Mouse (Mus musculus): ENCODE measurements around the gene Lims1. TPM values are rescaled to one million over a fixed set of nuclear protein-coding genes. Genes with fewer than 3 reads are reported as not detected.
"Not testable (repeated sequence)": the region's sequence is repeated elsewhere in the genome, so short reads cannot be mapped to it uniquely, and the experiment has no call there.

Gene Lims1
- polyA plus RNA-seq, 1 experiment from 2014 or later = 87.4 TPM

DNA sequence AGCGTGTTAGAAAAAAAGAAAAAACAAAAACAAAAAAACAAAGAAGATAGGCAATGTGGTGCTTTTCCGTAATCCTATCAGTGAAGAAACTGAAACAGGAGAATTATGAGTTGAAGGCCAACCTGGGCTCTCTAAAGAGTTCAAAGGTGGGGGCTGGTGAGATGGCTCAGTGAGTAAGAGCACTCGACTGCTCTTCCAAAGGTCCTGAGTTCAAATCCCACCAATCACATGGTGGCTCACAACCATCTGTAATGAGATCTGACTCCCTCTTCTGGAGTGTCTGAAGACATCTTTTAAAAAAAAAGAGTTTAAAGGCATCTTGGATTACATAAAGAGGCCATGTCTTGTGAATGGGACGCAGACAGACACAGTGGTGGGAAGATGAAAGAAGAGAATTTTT, 13.8 kb downstream of the Lims1 start:
- not testable (repeated sequence) for H3K27me3 ChIP-seq (ENCODE audit: control insufficient read depth, insufficient read depth, low read length); H3K36me3 ChIP-seq (ENCODE audit: control insufficient read depth, insufficient read depth, low read length); H3K27ac ChIP-seq (ENCODE audit: low read depth, low read length); H3K4me1 ChIP-seq (ENCODE audit: control insufficient read depth, insufficient read depth, low read length); H3K4me2 ChIP-seq (ENCODE audit: low read depth); DNase-seq (ENCODE audit: low spot score); H3K9ac ChIP-seq (ENCODE audit: low read length); ATAC-seq (ENCODE audit: insufficient read depth, low FRiP score, low TSS enrichment); H3K4me3 ChIP-seq (ENCODE audit: low read depth, low read length); H3K9me3 ChIP-seq (ENCODE audit: control insufficient read depth, low read length)
- 94% methylated on average over 4 of the region's 4 CpGs for WGBS

DNA sequence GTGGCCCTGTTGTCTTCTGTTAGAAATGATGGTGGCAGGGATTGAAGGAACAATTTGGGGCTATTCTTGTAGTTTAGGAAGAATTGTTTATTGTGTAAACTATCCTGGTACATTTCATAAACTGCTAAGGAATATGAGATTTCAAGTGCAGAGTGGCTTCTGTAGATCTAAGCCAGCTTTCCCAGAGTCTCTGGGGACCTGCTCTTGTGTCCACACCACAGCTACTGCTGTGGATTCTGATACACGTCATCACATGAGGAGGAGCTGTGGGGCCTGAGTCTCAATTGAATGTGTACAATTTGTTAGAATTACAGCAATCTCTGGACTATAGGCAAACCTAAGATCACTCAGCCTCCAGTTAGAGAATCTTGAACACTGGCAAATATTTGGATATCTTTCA, 15.3 kb downstream of the Lims1 start:
- DNase-seq (ENCODE audit: low spot score) (no peak), ATAC-seq (ENCODE audit: insufficient read depth, low FRiP score, low TSS enrichment) (no peak)
- H3K4me2 ChIP-seq (ENCODE audit: low read depth) = no peak overlapping the region
- no peaks in the 10 kb centered on the region for H3K4me1 ChIP-seq (ENCODE audit: control insufficient read depth, insufficient read depth, low read length)
- no peak overlapping the region for H3K9ac ChIP-seq (ENCODE audit: low read length)
- no peaks in the 10 kb centered on the region for H3K27me3 ChIP-seq (ENCODE audit: control insufficient read depth, insufficient read depth, low read length)
- 73% methylated on average over 1 of the region's 1 CpGs for WGBS
- H3K4me3 ChIP-seq (ENCODE audit: low read depth, low read length) = no peak overlapping the region
- no peaks in the 10 kb centered on the region for H3K36me3 ChIP-seq (ENCODE audit: control insufficient read depth, insufficient read depth, low read length)
- no peaks in the 10 kb centered on the region for H3K9me3 ChIP-seq (ENCODE audit: control insufficient read depth, low read length)
- no peak overlapping the region for H3K27ac ChIP-seq (ENCODE audit: low read depth, low read length)

DNA sequence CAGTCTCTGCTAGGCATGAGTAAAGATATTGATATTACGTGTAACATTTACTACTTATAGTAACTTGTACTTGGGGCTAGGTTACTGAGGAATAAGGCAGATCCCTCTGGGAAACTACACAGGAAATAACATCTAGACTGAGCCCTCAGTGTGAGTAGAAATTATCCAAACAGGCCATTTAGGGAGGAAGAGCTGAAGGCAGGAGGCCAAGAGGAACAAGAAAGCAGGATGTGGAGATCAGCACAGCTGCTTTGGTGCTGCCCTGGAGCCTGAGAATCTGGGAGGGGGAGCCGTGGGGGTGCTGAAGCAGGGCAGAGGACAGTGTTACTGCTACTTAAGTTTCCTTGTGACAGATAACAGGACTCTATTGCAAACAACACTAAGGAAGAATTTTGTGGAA, 18.4 kb downstream of the Lims1 start:
- no peak overlapping the region for H3K4me3 ChIP-seq (ENCODE audit: low read depth, low read length)
- H3K27me3 ChIP-seq (ENCODE audit: control insufficient read depth, insufficient read depth, low read length) = no peaks in the 10 kb centered on the region
- no peaks in the 10 kb centered on the region for H3K36me3 ChIP-seq (ENCODE audit: control insufficient read depth, insufficient read depth, low read length)
- no peak overlapping the region for H3K9ac ChIP-seq (ENCODE audit: low read length)
- no peak overlapping the region for H3K27ac ChIP-seq (ENCODE audit: low read depth, low read length)
- H3K4me2 ChIP-seq (ENCODE audit: low read depth) = no peak overlapping the region
- no peak for DNase-seq (ENCODE audit: low spot score)
- H3K4me1 ChIP-seq (ENCODE audit: control insufficient read depth, insufficient read depth, low read length) = no peaks in the 10 kb centered on the region
- WGBS = 83% methylated on average over 2 of the region's 2 CpGs
- no peak for ATAC-seq (ENCODE audit: insufficient read depth, low FRiP score, low TSS enrichment)
- no peaks in the 10 kb centered on the region for H3K9me3 ChIP-seq (ENCODE audit: control insufficient read depth, low read length)

DNA sequence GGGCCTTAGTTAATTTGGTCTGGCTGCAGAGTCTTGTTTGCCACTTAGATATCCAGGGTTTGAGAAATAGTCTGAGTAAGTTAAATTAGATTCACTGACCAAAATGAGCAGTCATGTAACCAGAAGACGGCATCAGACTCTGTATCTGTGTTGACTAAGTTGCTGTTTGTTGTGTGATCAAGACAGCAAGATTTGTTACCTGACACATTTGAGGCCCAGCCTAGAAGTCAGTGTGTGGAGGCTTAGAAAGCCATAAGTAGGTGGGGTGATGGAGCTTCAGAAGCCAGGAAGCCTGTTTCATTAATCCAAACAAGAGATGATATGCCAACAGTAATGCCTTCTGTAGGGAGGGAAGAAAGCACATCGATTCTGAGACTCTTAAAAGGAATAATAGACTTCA, 18.9 kb downstream of the Lims1 start:
- ATAC-seq (ENCODE audit: insufficient read depth, low FRiP score, low TSS enrichment) (no peak), DNase-seq (ENCODE audit: low spot score) (no peak)
- no peak overlapping the region for H3K9ac ChIP-seq (ENCODE audit: low read length)
- no peak overlapping the region for H3K4me3 ChIP-seq (ENCODE audit: low read depth, low read length)
- WGBS = 87% methylated on average over 2 of the region's 2 CpGs
- H3K9me3 ChIP-seq (ENCODE audit: control insufficient read depth, low read length) = no peaks in the 10 kb centered on the region
- H3K27ac ChIP-seq (ENCODE audit: low read depth, low read length) = no peak overlapping the region
- no peak overlapping the region for H3K4me2 ChIP-seq (ENCODE audit: low read depth)
- H3K36me3 ChIP-seq (ENCODE audit: control insufficient read depth, insufficient read depth, low read length) = no peaks in the 10 kb centered on the region
- H3K4me1 ChIP-seq (ENCODE audit: control insufficient read depth, insufficient read depth, low read length) = no peaks in the 10 kb centered on the region
- H3K27me3 ChIP-seq (ENCODE audit: control insufficient read depth, insufficient read depth, low read length) = no peaks in the 10 kb centered on the region

DNA sequence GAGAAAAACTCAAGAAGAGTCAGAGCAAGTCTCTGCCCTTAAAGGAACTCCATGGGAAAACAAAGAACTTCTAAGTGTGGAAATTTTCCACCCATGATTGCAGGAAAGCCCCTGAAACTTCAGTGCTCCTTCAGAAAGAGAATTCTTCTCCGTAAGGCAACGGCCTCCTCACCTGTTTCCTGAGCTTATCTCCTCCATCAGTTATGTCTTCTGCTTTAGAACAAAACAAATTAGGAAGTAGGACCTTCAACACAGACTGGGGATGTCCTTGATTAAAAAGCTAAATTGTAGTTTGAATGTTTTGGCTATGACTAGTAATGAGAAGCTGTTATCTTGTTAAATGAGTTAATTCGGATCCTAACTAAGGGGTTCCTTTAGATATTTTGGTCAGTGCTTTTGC, 20.3 kb downstream of the Lims1 start:
- Histone ChIP-seq H3K4me1 (ENCODE audit: control insufficient read depth, insufficient read depth, low read length) (no peaks in the 10 kb centered on the region), H3K27me3 (ENCODE audit: control insufficient read depth, insufficient read depth, low read length) (no peaks in the 10 kb centered on the region), H3K36me3 (ENCODE audit: control insufficient read depth, insufficient read depth, low read length) (no peaks in the 10 kb centered on the region), H3K27ac (ENCODE audit: low read depth, low read length) (no peak overlapping the region), H3K9ac (ENCODE audit: low read length) (no peak overlapping the region), H3K4me3 (ENCODE audit: low read depth, low read length) (no peak overlapping the region), H3K4me2 (ENCODE audit: low read depth) (no peak overlapping the region), H3K9me3 (ENCODE audit: control insufficient read depth, low read length) (no peaks in the 10 kb centered on the region)
- no peak for ATAC-seq (ENCODE audit: insufficient read depth, low FRiP score, low TSS enrichment)
- 92% methylated on average over 3 of the region's 3 CpGs for WGBS
- no peak for DNase-seq (ENCODE audit: low spot score)

DNA sequence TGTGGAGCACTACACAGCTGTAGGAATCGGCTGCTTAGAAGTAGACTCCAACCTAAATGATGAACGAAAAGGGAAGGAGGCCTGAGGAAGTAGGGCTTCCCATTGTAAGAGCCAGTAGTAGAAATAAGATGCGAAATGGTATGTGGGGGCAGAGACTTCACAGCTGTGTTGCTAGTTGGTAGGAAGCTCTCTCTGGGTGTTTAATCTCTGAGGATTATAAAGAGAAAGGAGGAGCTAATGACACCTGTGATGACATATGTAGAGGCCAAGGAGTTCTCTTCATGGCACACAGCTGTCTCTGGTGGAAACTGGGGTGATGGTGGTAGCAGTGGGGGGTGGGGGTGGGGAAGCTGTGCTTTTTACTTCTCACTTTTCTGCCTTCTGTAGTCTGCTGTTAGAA, 27.3 kb downstream of the Lims1 start:
- Histone ChIP-seq H3K27ac (ENCODE audit: low read depth, low read length) (no peak overlapping the region), H3K9me3 (ENCODE audit: control insufficient read depth, low read length) (no peaks in the 10 kb centered on the region), H3K4me1 (ENCODE audit: control insufficient read depth, insufficient read depth, low read length) (no peaks in the 10 kb centered on the region), H3K9ac (ENCODE audit: low read length) (no peak overlapping the region), H3K36me3 (ENCODE audit: control insufficient read depth, insufficient read depth, low read length) (no peaks in the 10 kb centered on the region), H3K4me3 (ENCODE audit: low read depth, low read length) (no peak overlapping the region), H3K27me3 (ENCODE audit: control insufficient read depth, insufficient read depth, low read length) (no peaks in the 10 kb centered on the region), H3K4me2 (ENCODE audit: low read depth) (no peak overlapping the region)
- DNase-seq (ENCODE audit: low spot score) (no peak), ATAC-seq (ENCODE audit: insufficient read depth, low FRiP score, low TSS enrichment) (no peak)
- 87% methylated on average over 3 of the region's 3 CpGs for WGBS

DNA sequence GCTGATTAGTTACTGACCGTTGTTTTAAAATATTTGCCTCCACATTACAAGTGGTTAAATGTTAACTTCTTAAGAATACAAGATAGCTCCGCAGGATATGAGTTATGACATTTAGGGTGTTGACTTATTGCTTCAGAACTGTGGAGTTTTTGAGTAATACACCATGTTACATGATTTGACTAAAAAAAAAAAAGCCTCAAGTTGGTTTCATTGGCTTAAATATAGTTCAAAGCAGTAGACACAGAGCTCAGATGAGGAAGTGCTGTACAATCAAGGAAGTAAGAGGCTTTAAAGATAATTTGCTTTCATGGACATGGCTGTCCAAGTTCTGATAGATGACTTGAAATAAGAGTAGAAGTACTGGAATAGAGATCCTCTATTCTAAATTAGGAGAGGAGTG, 28.4 kb downstream of the Lims1 start:
- no peak for DNase-seq (ENCODE audit: low spot score)
- no peaks in the 10 kb centered on the region for H3K9me3 ChIP-seq (ENCODE audit: control insufficient read depth, low read length)
- no peaks in the 10 kb centered on the region for H3K4me1 ChIP-seq (ENCODE audit: control insufficient read depth, insufficient read depth, low read length)
- no peaks in the 10 kb centered on the region for H3K36me3 ChIP-seq (ENCODE audit: control insufficient read depth, insufficient read depth, low read length)
- WGBS = 93% methylated on average over 2 of the region's 2 CpGs
- no peaks in the 10 kb centered on the region for H3K27me3 ChIP-seq (ENCODE audit: control insufficient read depth, insufficient read depth, low read length)
- no peak overlapping the region for H3K27ac ChIP-seq (ENCODE audit: low read depth, low read length)
- no peak overlapping the region for H3K4me3 ChIP-seq (ENCODE audit: low read depth, low read length)
- no peak overlapping the region for H3K4me2 ChIP-seq (ENCODE audit: low read depth)
- ATAC-seq (ENCODE audit: insufficient read depth, low FRiP score, low TSS enrichment) = no peak
- H3K9ac ChIP-seq (ENCODE audit: low read length) = no peak overlapping the region

DNA sequence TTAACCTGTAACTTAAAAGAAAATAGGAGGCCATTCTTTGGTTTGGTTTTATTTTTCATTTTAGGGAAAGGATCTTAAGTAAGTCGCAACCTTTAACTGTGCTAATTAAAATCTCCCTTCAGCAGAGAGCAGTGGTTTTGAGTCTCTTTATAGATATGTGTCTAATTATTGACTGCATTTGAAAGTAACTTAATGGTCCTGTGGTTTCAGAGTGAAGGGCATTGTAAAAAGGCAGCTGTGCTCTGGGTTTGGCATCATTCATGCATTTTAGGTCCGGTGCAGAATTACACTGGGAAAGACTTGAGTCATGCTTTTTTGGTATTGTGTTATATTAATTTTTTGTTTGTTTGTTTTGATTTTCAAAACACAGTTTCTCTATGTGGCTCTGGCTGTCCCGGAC, 29.1 kb downstream of the Lims1 start:
- H3K4me3 ChIP-seq (ENCODE audit: low read depth, low read length) = no peak overlapping the region
- H3K4me1 ChIP-seq (ENCODE audit: control insufficient read depth, insufficient read depth, low read length) = no peaks in the 10 kb centered on the region
- ATAC-seq (ENCODE audit: insufficient read depth, low FRiP score, low TSS enrichment) = no peak
- 82% methylated on average over 3 of the region's 3 CpGs for WGBS
- H3K36me3 ChIP-seq (ENCODE audit: control insufficient read depth, insufficient read depth, low read length) = no peaks in the 10 kb centered on the region
- no peak overlapping the region for H3K4me2 ChIP-seq (ENCODE audit: low read depth)
- no peak for DNase-seq (ENCODE audit: low spot score)
- H3K9me3 ChIP-seq (ENCODE audit: control insufficient read depth, low read length) = no peaks in the 10 kb centered on the region
- no peak overlapping the region for H3K9ac ChIP-seq (ENCODE audit: low read length)
- H3K27me3 ChIP-seq (ENCODE audit: control insufficient read depth, insufficient read depth, low read length) = no peaks in the 10 kb centered on the region
- H3K27ac ChIP-seq (ENCODE audit: low read depth, low read length) = no peak overlapping the region

DNA sequence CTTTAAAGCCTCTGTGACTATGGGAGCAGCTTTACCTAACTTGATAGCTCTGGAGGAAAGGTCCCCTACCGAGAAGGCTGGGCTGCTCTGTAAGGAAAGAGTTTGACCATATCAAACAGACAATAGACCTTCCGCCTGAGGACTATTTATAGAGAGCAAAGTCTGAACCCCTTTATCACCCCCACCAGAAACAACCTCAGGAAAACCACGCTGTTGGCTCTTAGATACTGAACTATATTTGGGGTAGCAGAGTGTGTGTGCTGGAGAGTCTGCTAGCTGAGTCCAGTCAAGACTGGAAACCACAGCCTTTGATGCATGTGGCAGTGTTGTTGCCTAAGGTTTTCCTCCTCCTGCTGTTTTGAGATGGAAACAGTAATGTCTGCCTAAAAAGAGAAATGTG, 31.3 kb downstream of the Lims1 start:
- 24% methylated on average over 3 of the region's 3 CpGs for WGBS

More for the DNA sequence above, 31.3 kb downstream of the Lims1 start:
- no peaks in the 10 kb centered on the region for H3K36me3 ChIP-seq (ENCODE audit: control insufficient read depth, insufficient read depth, low read length)
- H3K9ac ChIP-seq (ENCODE audit: low read length) = no peak overlapping the region
- H3K27ac ChIP-seq (ENCODE audit: low read depth, low read length) = no peak overlapping the region
- H3K9me3 ChIP-seq (ENCODE audit: control insufficient read depth, low read length) = no peaks in the 10 kb centered on the region
- H3K27me3 ChIP-seq (ENCODE audit: control insufficient read depth, insufficient read depth, low read length) = no peaks in the 10 kb centered on the region
- no peak for DNase-seq (ENCODE audit: low spot score)
- H3K4me1 ChIP-seq (ENCODE audit: control insufficient read depth, insufficient read depth, low read length) = no peaks in the 10 kb centered on the region
- no peak overlapping the region for H3K4me3 ChIP-seq (ENCODE audit: low read depth, low read length)
- ATAC-seq (ENCODE audit: insufficient read depth, low FRiP score, low TSS enrichment) = no peak
- no peak overlapping the region for H3K4me2 ChIP-seq (ENCODE audit: low read depth)

Data from neural tube, embryonic 11.5 days (tissue).